Mouse (Mus musculus): ENCODE data around the gene Agtr1a.

DNA sequence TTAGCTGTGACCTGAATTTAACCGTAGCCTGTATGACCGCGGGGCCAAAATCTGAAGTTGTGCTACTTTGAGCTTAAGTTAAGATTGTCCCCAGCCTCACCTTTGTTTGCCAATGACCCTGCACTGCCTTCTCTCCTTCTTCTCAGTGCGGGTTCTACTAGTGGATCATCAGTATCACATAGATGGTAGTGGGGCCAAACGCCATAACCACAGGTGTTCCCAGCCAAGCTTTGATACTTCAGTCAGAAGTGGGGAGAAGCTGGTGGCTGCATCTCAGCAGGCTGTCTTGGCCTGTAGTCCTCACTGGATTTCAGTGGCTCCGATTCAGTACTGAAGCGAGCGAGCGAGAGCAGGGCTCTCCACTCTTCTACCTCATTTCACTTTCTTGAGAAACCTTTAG is 672 bp downstream of the Agtr1a start:
- TF ChIP-seq POLR2A (IDR thresholded peaks at IDR 0.05; ENCODE audit: borderline replicate concordance, extremely low read depth, insufficient read depth, insufficient read length, poor library complexity, severe bottlenecking): no peak
- no peak for TF ChIP-seq CTCF (IDR thresholded peaks at IDR 0.05; ENCODE audit: borderline replicate concordance, extremely low read depth, insufficient read depth, insufficient read length)
